Mouse (Mus musculus): Measurements from ENCODE around the gene Ece1.

GRCm38 (mm10) chr4:137819487-137819886 lies 42.5 kb upstream of the Ece1 start:
- TF ChIP-seq CTCF (IDR thresholded peaks at IDR 0.05; ENCODE audit: low read depth) (no peak), EP300 (IDR thresholded peaks at IDR 0.05; ENCODE audit: low read depth) (no peak)
